Mouse (Mus musculus) T-helper 17 cell (primary cell): ENCODE data around the gene St7l.

Source experiments
- in situ Hi-C, 2 experiments: fragments of 300-600 bp; cut with MboI, MseI; formaldehyde crosslinking; loops; 1 replicate in 1 of 2; 2 replicates in 1 of 2; pipeline ENCODE4 v1.15.1; 2025; ENCODE audit warnings: high pct_unique_total_duplicates in 2 of 2

The St7l gene

DNA sequence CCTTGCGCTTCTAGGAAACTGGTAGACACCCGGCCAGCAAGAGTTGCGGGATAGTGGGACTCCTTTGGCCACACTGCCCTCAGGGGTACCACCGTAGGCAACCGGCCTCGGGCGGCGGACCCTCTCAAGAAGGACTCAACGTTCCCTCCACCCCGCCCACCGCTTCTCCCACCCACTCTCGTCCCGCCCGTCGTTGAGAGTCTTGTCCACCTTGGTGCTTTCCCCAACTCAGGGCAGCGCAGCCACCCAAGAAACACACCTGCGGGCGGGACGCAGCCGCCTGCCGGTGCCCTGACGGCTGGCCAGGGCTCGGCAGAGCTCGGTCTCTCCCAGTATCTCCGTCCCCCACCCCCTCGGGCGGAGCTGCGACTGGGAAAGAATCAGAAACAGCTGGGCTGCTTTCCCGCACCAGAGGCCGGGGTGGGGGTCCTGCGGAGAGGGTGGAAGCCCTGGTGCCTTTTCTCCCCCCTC lies 98.4 kb downstream of the St7l start:
- in situ Hi-C loops, result loop anchor here in 1 of 2 experiments (10.0 kb wide), 1 partner anchor 177 kb away; the partner anchor contains the start of genes Fam19a3, Ppm1j and Rhoc

DNA sequence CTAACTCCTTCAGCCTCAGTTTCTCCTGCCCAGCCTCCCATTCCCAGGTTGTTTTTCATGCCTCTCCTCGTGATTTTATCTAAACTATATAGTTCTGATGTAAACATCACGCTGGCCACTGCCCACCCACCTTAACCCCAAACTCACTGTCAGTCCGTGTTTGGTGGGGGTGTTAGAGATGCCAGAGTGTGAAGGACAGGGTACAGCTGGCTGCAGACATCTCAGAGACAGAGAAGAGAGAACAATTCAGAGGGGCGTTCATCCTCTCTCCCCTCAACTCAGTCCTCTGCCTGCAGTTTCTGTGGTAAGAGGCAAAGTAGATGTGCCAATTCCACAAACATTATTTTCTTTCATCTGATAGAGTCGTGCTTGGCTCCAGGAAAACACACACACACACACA lies 99.1 kb downstream of the St7l start:
- in situ Hi-C loops, result loop anchor here in 1 of 2 experiments (10.0 kb wide), 1 partner anchor 178 kb away; the partner anchor contains the start of genes Fam19a3, Ppm1j and Rhoc

DNA sequence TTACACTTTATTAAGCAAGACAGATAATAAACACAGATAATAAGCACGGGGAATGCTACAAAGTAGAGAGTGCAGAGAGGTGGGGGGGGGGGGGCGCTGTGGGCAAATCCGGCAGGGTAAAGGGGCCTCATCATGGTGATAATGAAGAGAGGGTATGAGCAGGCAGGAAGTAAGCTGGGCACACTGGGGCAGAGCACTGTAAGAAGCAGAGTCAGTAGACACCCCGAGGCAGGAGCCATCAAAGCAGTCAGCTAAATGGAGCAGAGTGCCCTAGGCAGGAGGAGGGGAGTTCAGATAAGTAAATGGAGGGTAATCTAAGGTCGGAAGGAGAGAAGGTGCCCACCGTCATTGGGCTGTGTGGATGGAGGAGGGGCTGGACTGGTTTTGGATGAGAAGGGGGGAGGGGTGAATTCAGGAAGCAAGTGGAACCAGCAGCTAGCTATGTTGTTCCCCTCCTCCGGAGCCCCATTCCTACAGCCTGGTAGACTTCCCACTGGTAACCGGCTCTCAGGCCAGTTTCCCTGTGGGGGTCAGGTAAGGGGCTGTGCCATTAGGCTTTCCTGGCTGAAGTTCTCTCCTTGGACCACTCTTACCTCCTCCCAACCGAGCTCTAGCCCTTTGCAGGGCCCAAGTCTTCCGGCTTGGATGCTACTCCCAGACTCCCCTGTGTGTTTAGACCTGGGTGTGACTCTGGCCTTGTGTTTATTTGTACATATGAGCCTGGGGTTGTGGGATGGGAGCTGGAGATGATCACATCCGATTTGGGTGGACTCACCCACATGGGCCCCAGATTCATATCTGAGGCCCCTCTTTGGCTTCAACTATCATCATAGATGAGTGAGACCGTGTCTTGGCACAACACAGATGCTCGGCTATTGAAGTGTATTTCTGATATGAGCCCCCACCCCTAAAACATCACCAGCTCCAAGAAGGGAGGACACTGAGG lies 99.8 kb downstream of the St7l start:
- in situ Hi-C loops, result loop anchor here in 1 of 2 experiments (10.0 kb wide), 1 partner anchor 179 kb away; the partner anchor contains the start of genes Fam19a3, Ppm1j and Rhoc

DNA sequence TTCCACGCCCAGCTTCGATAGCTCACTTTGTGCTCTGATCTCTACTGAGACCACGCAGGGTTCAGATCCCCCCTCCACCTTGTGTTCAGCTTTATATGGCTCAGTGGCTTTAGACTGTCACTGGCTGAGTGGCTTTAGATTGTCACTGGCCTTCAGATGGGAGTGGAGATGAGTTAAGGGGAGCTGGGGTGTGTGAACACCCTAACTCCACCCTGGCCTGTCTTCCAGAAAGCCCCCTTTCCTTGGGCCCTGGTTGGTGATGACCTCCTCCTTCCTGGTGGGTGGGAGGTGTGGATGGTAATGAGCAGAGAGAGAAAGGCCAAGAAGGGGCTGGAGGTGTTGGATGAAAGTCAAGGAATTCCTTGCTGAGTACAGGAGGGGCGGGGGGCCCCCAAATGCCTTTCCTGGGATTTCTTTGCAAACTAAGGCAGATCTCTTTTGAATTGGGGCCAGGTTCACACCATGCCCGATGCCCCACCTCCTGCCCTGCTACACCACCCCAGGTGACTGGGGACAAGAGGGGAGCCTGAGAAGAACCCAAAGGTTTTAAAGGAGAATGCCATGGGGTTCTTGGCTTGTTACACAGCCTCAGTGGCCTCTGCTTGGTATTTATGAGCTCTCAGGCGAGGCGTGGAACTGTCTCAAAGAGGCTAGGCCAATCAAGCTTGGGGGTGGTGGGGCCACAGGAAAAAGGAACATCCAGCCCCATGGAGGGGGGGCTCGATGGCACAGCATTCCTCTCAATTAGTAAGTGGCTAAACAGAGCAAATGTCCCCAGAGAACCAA lies 101.5 kb downstream of the St7l start:
- in situ Hi-C loops, result loop anchor here (5.0 to 10.0 kb wide), 2 partner anchors 180 to 193 kb away; partner anchors contain the start of genes Fam19a3 (in 1 of the 2), Ppm1j (in 1 of the 2) and Rhoc (in 1 of the 2)

DNA sequence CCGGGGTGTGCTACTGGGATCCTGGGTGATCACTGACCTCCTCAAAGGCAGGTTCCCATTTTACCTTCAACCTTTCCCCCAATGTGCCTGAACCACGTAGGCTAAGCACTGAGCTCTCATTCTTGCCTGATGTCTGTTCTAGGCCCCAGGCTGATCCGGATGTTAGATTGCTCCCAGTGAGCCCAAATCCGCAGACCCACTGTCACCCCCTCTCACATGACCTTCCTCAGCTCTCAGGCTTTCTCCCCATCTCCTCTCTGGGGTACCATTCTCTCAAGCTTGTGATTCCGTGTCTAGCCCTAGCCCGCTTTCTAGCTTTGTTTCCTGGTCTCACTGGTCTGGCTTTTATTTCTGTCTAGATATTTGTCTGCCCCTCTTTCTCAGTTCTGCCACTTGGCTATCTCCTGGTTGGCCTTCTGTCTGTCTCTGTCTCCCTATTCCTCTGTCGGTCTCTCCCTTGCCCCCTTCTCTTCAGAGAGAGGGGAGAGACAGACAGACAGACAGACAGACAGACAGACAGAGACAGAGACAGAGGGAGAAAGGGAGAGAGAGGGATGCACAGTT lies 102.3 kb downstream of the St7l start:
- in situ Hi-C loops, result loop anchor here (5.0 to 10.0 kb wide), 2 partner anchors 181 to 194 kb away; partner anchors contain the start of genes Fam19a3 (in 1 of the 2), Ppm1j (in 1 of the 2) and Rhoc (in 1 of the 2)

DNA sequence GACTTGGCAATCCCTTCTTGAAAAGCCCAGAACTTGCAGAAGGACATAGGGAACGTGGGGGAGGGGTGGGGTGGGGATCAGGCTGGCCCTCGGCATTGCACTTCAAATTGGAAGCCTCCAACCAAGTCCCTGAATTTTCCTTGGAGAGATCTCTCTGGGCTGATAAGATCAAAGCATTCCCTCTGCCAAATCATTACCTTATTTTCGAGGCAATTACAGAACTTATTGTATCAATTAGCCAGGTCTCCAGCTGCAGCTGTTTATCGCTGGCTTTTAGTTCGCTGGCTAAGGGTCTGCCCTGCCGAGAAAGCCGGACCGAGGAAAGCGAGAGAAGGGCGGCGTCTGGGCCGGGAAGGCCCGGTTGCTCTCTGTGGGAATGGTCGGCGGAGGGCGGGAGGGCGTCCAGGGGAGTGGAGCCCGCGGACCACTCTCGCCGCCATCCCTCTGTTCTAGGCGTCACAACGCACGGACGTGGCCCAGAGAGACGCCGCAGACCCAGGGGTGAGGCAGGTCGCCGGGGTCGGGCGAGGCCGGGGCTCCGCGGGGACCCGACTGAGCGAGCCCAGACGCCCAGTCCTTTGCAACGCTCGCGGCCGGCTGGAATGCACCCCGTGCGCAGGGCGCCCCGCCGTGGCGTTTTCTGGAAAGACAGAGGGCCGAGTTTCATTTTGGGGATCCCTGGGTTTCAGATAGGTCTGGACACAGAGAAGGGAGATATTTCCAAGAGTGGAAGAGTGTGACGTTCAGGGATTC lies 103.9 kb downstream of the St7l start:
- in situ Hi-C loops, result loop anchor here (5.0 to 10.0 kb wide), 2 partner anchors 183 to 195 kb away; partner anchors contain the start of genes Fam19a3 (in 1 of the 2), Ppm1j (in 1 of the 2) and Rhoc (in 1 of the 2)
